Mouse (Mus musculus) heart, adult 11 months (tissue): ENCODE data around the gene Il20rb.

Experiments used
- DNase-seq: peaks from one replicate; pipeline ENCODE4 v3.0.0; 2022

Il20rb gene

GRCm38 (mm10) chr9:100470228-100470627, 16.4 kb downstream of the Il20rb start:
- peak; percentile 81 for DNase-seq

DNA sequence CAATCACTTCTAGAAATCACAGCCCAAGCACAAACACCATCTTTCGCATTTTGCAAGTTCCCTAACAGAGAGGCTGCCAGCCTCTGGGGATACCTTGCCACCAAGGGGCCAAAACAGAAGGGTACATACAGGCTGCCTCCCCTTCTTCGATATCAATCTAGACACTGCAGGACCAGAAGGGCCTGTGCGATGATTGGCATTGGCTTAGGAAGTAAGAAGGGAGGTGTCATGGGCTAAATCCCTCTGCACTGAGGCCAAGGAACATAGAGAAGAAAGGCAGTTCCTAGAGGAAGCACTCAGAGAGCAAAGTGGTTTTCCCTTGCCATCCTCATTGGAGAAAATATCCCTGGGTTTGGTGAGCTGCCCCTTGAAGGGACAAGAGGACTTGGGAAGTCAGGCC, 16.9 kb downstream of the Il20rb start:
- peak; percentile 88 for DNase-seq

- peak; percentile 92 for DNase-seq
These were observed 18.4 kb downstream of the Il20rb start for GRCm38 (mm10) chr9:100468151-100468550.

- DNase-seq, result peak; percentile 99
These were observed 18.9 kb downstream of the Il20rb start for GRCm38 (mm10) chr9:100467653-100468052.

GRCm38 (mm10) chr9:100466743-100467142, 19.8 kb downstream of the Il20rb start:
- peak; percentile 96 for DNase-seq

GRCm38 (mm10) chr9:100465988-100466387, 20.6 kb downstream of the Il20rb start:
- DNase-seq, result peak; percentile 87

DNA sequence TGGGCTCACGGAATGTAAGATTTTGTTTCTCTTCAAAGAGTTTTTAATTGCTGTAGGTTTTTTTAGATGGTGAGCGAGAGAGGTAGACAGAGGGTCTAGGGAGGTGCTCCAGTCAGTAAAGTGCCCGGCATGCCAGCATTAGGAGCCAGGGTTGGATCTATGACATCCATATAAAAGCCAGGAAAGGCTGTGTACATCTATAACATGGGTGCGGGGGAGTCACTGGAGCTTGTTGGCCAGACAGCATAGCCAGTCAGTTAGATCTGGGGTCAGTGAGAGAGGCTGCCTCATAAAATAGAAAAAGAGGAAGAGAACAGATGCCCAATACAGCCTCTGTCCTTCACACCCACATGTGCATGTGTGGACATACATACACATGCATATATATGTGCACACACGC, 21.2 kb downstream of the Il20rb start:
- peak; percentile 71 for DNase-seq

GRCm38 (mm10) chr9:100463771-100464170, 22.8 kb downstream of the Il20rb start:
- peak; percentile 83 for DNase-seq

DNA sequence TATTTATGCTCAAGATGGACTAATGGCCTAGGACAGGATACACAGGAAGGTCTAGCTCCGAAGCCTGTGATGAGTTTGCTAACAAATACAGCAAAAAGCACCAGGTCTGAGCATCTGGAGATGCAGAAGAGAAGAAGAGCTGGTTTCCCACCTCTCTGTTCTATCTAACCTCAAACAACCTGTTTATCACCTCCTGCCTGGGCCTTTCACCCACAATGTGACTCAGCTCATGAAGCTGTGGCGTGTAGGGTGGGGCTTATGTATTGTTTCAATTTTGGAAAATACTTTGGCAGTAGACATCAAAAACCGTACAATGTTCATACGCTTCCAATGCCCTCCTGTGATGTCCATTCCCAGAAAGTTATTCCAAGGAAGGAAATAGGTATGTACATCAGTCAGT, 24.5 kb downstream of the Il20rb start:
- DNase-seq, result peak; percentile 96

- DNase-seq, result peak; percentile 98
These were observed 24.9 kb downstream of the Il20rb start for GRCm38 (mm10) chr9:100461671-100462070.

- DNase-seq, result no peak
These were observed 26.4 kb downstream of the Il20rb start for GRCm38 (mm10) chr9:100460203-100460602.

GRCm38 (mm10) chr9:100457971-100458681, 28.5 kb downstream of the Il20rb start:
- peak; percentile 88 for DNase-seq

DNA sequence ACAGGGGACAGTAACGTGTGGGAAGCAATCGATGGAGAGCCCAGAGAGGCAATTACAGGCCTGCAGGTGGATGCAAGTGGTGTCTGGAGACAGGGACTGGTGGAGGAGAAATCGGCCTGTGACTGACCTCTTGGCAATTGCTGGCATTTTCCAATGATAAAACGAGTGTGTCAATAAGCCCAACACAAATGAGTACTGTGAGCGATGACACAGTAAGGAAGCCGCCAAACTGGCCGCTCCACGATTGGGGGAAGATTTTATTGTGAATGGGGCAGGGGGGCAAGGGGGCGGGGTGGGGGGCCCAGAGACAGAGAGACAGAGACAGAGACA, 32.0 kb downstream of the Il20rb start:
- DNase-seq, result no peak

GRCm38 (mm10) chr9:100453944-100454663, 32.5 kb downstream of the Il20rb start:
- peak; percentile 97 for DNase-seq

- DNase-seq, result peak; percentile 86
These were observed 34.2 kb downstream of the Il20rb start for GRCm38 (mm10) chr9:100452432-100452831.

DNA sequence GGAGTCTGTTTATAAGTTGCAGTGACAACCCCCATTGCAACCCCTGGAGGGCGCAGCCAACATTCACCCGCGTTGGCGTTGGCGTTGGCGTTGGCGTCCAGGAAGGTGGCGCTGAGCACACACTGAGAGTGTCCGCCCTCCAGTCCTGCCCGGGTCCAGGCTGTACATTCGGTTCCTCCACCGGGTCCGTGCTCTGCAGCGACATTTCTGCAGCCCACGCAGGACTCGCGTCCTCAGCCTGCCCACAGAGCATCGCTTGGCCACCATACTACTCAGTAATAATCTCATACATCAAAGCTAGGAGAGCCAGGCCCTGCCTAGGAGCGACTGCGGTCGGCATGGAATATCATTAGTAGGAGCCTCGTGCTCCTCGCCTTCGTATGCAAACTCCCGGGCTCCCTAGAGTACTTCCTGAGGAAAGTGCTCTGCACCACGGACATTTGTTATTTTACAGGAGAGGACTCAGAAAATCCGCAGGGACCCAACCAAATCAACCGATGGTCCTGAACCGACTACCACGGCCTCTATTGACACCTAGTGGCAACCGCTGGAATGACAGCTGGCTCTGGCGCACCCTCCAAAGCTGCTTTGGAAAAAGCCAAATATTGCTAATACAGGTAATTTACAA, 40.4 kb downstream of the Il20rb start:
- DNase-seq, result peak; percentile 96

DNA sequence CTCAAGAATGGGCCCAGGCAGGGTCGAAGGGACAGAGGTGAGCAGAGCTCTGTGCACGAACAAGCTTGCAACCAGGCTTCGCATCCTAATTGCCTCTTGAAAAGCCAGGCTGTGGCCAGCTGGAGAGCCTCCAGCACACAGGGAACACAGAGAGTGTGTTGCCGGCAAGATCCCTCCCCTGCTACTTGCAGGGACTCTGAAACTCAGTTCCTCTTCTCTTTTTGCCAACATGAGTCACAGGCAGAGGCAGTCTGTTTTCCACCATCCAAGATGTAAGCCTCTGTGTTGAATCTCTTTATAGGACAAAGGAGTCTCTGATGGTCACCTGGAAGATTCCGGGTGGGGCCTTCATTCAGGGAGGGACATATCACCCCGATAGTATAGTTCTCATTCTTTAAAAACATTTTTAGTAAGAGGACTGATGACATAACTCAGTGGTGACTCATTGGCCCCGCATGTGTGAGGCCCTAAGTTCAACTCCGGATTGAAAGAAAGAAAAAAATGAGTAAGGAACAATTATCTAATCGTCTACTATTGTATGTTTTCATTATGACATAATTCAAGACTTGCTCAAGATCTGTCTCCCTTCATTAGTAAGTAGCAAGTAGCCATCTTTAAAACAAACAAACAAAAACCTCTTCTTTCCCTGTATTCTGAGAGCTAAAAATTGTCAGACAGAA, 46.3 kb downstream of the Il20rb start:
- peak; percentile 94 for DNase-seq

GRCm38 (mm10) chr9:100439481-100439880, 47.1 kb downstream of the Il20rb start:
- DNase-seq, result no peak

- DNase-seq, result no peak
These were observed 47.6 kb downstream of the Il20rb start for GRCm38 (mm10) chr9:100438994-100439393.

DNA sequence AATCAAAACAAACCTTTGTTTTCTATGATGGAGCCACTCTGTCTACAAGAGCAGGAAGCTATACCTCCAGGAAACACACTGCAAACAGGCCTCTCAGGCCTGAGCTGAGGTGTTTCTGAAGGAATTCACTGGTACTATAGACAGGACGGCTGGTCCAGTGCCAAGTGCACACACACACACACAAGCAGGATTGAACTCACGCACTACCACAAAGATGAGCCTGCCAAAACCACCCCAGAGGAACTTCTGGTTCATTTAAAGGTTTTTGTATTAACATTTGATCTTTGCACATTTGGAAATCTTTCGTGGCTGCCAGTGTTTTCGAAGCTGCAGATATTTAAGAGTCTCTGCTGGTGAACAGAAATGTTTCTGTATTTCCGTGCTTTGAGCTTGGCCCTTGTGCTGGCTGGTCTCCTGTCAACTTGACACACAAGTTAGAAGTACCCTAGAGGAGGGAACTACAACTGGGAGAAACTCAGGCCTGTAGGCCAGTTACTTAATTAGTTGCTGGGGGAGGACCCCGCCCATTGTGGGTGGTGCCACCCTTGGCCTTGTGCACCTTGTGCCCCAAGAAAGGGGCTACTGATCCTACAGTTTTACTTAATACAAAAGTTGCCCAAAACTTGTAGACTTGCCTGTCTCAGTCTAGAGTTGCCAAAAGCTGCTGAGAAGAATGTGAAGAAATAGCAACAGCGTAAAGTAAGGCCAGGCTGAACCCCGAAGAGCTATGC, 49.6 kb downstream of the Il20rb start:
- DNase-seq, result peak; percentile 62

DNA sequence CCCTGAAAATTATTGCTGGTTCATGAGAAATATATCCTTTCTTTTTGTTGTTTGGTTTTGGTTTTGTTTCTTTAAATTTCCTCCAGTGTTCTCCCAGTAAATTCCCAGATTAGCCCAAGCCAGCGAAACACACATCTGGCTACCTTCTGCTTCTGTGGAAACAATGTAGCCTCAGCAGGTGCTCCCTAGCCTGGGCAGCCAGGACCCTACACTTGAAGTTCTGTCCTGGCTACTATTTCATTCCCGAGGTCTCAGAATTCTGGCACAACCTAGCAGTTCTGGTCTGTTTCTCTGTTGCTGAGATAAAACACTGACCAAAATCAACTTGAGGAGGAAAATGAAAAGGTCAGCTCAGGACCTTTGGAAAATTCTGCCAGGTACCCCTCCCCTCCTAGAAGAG, 55.2 kb downstream of the Il20rb start:
- no peak for DNase-seq

- no peak for DNase-seq
These were observed 55.7 kb downstream of the Il20rb start for GRCm38 (mm10) chr9:100430911-100431310.

- peak; percentile 70 for DNase-seq
These were observed 66.9 kb downstream of the Il20rb start for GRCm38 (mm10) chr9:100419644-100420043.
